Mouse (Mus musculus): ENCODE measurements around the gene Rnf166.
A peak's percentile ranks its signal among the peaks of the same experiment; 100 is the strongest.

Rnf166 gene

GRCm38 (mm10) chr8:122437708-122438331 lies 38.0 kb downstream of the Rnf166 start:
- DNase-seq: no peak

- DNase-seq: no peak
Measured at GRCm38 (mm10) chr8:122436586-122437125, 39.2 kb downstream of the Rnf166 start.

- DNase-seq: no peak
Measured at GRCm38 (mm10) chr8:122436146-122436545, 39.7 kb downstream of the Rnf166 start.

- DNase-seq: no peak
Measured at GRCm38 (mm10) chr8:122435375-122435774, 40.5 kb downstream of the Rnf166 start.

- DNase-seq: peak in 1 of 2 experiments; percentile 37
Measured at GRCm38 (mm10) chr8:122433269-122433905, 42.5 kb downstream of the Rnf166 start.

GRCm38 (mm10) chr8:122432443-122433268 lies 43.2 kb downstream of the Rnf166 start, which contains the start of gene Cyba:
Cyba (minus strand) TSS chr8:122432930.
- peak; percentile 50 to 57 for DNase-seq

GRCm38 (mm10) chr8:122431694-122432442 lies 44.0 kb downstream of the Rnf166 start:
- peak; percentile 64 to 66 for DNase-seq

- no peak for DNase-seq
Measured at GRCm38 (mm10) chr8:122430646-122431045, 45.2 kb downstream of the Rnf166 start.

GRCm38 (mm10) chr8:122430058-122430636 lies 45.7 kb downstream of the Rnf166 start:
- DNase-seq: no peak

GRCm38 (mm10) chr8:122428163-122428562 lies 47.7 kb downstream of the Rnf166 start:
- DNase-seq: no peak

- DNase-seq: peak; percentile 74 to 75
Measured at GRCm38 (mm10) chr8:122427607-122428006, 48.3 kb downstream of the Rnf166 start.

GRCm38 (mm10) chr8:122426145-122426544 lies 49.7 kb downstream of the Rnf166 start:
- peak in 1 of 2 experiments; percentile 45 for DNase-seq

GRCm38 (mm10) chr8:122423659-122424058 lies 52.2 kb downstream of the Rnf166 start:
- DNase-seq: peak; percentile 78 to 79

GRCm38 (mm10) chr8:122423217-122423616 lies 52.6 kb downstream of the Rnf166 start:
- DNase-seq: no peak

GRCm38 (mm10) chr8:122421376-122422070 lies 54.3 kb downstream of the Rnf166 start, which contains the start of gene Il17c:
Il17c (plus strand) TSS chr8:122422020.
- DNase-seq: peak; percentile 72 to 74

- peak; percentile 82 to 83 for DNase-seq
Measured at GRCm38 (mm10) chr8:122419881-122420555, 55.8 kb downstream of the Rnf166 start.

Measured in cerebellum, postnatal 10 days (tissue).